Mouse (Mus musculus): Measurements from ENCODE around the gene Gmpr. TPM values are rescaled to one million over a fixed set of nuclear protein-coding genes. Genes with fewer than 3 reads are reported as not detected.
A peak's percentile ranks its signal among the peaks of the same experiment; 100 is the strongest.

The Gmpr gene
- 46.5 and 46.9 TPM in 2 replicates for polyA plus RNA-seq (2014; fragmentation: Nextera tagmentation; extraction: Ambion mirVana)

- Histone ChIP-seq H3K36me3 (ENCODE audit: control insufficient read depth, insufficient read depth, low read length) (no peaks in the 10 kb centered on the region), H3K27me3 (ENCODE audit: control insufficient read depth, insufficient read depth, low read length) (no peaks in the 10 kb centered on the region), H3K9ac (replicated peaks; ENCODE audit: low read depth, low read length) (peak within 1 kb of the TSS; percentile 58), H3K4me3 (ENCODE audit: low read depth, low read length) (peak within 1 kb of the TSS; percentile 49), H3K4me1 (ENCODE audit: control insufficient read depth, insufficient read depth, low read length) (peaks cover 12% of the 10 kb centered on the region; the same call in 1 of the 2 replicates), H3K27ac (ENCODE audit: low read depth, low read length) (peak within 1 kb of the TSS; percentile 60), H3K9me3 (ENCODE audit: control insufficient read depth, low read length) (no peaks in the 10 kb centered on the region), H3K4me2 (ENCODE audit: low read depth, low read length) (peak within 1 kb of the TSS; percentile 88)
- ATAC-seq (ENCODE audit: low read depth), result peak; percentile 82
- WGBS, result under 1% methylated on average over 42 of the region's 63 CpGs
Measured at GRCm38 (mm10) chr13:45507274-45508229, at the start of gene Gmpr. TSS of gene Gmpr (plus strand) at chr13:45507444.

- Histone ChIP-seq H3K27ac (ENCODE audit: low read depth, low read length) (no peak overlapping the region), H3K4me2 (ENCODE audit: low read depth, low read length) (no peak overlapping the region), H3K27me3 (ENCODE audit: control insufficient read depth, insufficient read depth, low read length) (no peaks in the 10 kb centered on the region), H3K4me3 (ENCODE audit: low read depth, low read length) (no peak overlapping the region), H3K9me3 (ENCODE audit: control insufficient read depth, low read length) (no peaks in the 10 kb centered on the region), H3K36me3 (ENCODE audit: control insufficient read depth, insufficient read depth, low read length) (no peaks in the 10 kb centered on the region), H3K9ac (replicated peaks; ENCODE audit: low read depth, low read length) (no peak overlapping the region), H3K4me1 (ENCODE audit: control insufficient read depth, insufficient read depth, low read length) (peaks cover 15% of the 10 kb centered on the region)
- WGBS, result 63% methylated on average over 7 of the region's 7 CpGs
- ATAC-seq (ENCODE audit: low read depth), result no peak
Measured at GRCm38 (mm10) chr13:45457459-45457858, 49.8 kb upstream of the Gmpr start.

- H3K36me3 ChIP-seq (ENCODE audit: control insufficient read depth, insufficient read depth, low read length), result no peaks in the 10 kb centered on the region
- H3K4me1 ChIP-seq (ENCODE audit: control insufficient read depth, insufficient read depth, low read length), result peaks cover 8% of the 10 kb centered on the region
- H3K9me3 ChIP-seq (ENCODE audit: control insufficient read depth, low read length), result no peaks in the 10 kb centered on the region
- WGBS, result 86% methylated on average over 3 of the region's 3 CpGs
- no peak overlapping the region for H3K4me3 ChIP-seq (ENCODE audit: low read depth, low read length)
- H3K27ac ChIP-seq (ENCODE audit: low read depth, low read length), result no peak overlapping the region
- ATAC-seq (ENCODE audit: low read depth), result no peak
- H3K9ac ChIP-seq (replicated peaks; ENCODE audit: low read depth, low read length), result no peak overlapping the region
- no peak overlapping the region for H3K4me2 ChIP-seq (ENCODE audit: low read depth, low read length)
- no peaks in the 10 kb centered on the region for H3K27me3 ChIP-seq (ENCODE audit: control insufficient read depth, insufficient read depth, low read length)
Measured at GRCm38 (mm10) chr13:45460177-45460576, 47.1 kb upstream of the Gmpr start.

- no peak overlapping the region for H3K4me3 ChIP-seq (ENCODE audit: low read depth, low read length)
- H3K4me2 ChIP-seq (ENCODE audit: low read depth, low read length), result no peak overlapping the region
- no peaks in the 10 kb centered on the region for H3K27me3 ChIP-seq (ENCODE audit: control insufficient read depth, insufficient read depth, low read length)
- ATAC-seq (ENCODE audit: low read depth), result no peak
- no peaks in the 10 kb centered on the region for H3K9me3 ChIP-seq (ENCODE audit: control insufficient read depth, low read length)
- 79% methylated on average over 14 of the region's 14 CpGs for WGBS
- no peak overlapping the region for H3K27ac ChIP-seq (ENCODE audit: low read depth, low read length)
- no peak overlapping the region for H3K9ac ChIP-seq (replicated peaks; ENCODE audit: low read depth, low read length)
- no peaks in the 10 kb centered on the region for H3K4me1 ChIP-seq (ENCODE audit: control insufficient read depth, insufficient read depth, low read length)
- H3K36me3 ChIP-seq (ENCODE audit: control insufficient read depth, insufficient read depth, low read length), result no peaks in the 10 kb centered on the region
Measured at GRCm38 (mm10) chr13:45461370-45461958, 45.8 kb upstream of the Gmpr start.

- Histone ChIP-seq H3K27me3 (ENCODE audit: control insufficient read depth, insufficient read depth, low read length) (no peaks in the 10 kb centered on the region), H3K9me3 (ENCODE audit: control insufficient read depth, low read length) (no peaks in the 10 kb centered on the region), H3K36me3 (ENCODE audit: control insufficient read depth, insufficient read depth, low read length) (no peaks in the 10 kb centered on the region), H3K4me1 (ENCODE audit: control insufficient read depth, insufficient read depth, low read length) (peaks cover 11% of the 10 kb centered on the region; the same call in 1 of the 2 replicates), H3K4me2 (ENCODE audit: low read depth, low read length) (no peak overlapping the region), H3K27ac (ENCODE audit: low read depth, low read length) (no peak overlapping the region), H3K9ac (replicated peaks; ENCODE audit: low read depth, low read length) (no peak overlapping the region), H3K4me3 (ENCODE audit: low read depth, low read length) (no peak overlapping the region)
- 0 out of 2 replicates have a peak, but pooled peaks have one; percentile 41 for ATAC-seq (ENCODE audit: low read depth)
- 68% methylated on average over 10 of the region's 10 CpGs for WGBS
Measured at GRCm38 (mm10) chr13:45465616-45466015, 41.6 kb upstream of the Gmpr start.

GRCm38 (mm10) chr13:45466031-45466519, 41.2 kb upstream of the Gmpr start:
- H3K27me3 ChIP-seq (ENCODE audit: control insufficient read depth, insufficient read depth, low read length), result no peaks in the 10 kb centered on the region
- no peak overlapping the region for H3K4me3 ChIP-seq (ENCODE audit: low read depth, low read length)
- H3K9ac ChIP-seq (replicated peaks; ENCODE audit: low read depth, low read length), result no peak overlapping the region
- peaks cover 11% of the 10 kb centered on the region; the same call in 1 of the 2 replicates for H3K4me1 ChIP-seq (ENCODE audit: control insufficient read depth, insufficient read depth, low read length)
- no peaks in the 10 kb centered on the region for H3K9me3 ChIP-seq (ENCODE audit: control insufficient read depth, low read length)
- no peaks in the 10 kb centered on the region for H3K36me3 ChIP-seq (ENCODE audit: control insufficient read depth, insufficient read depth, low read length)
- peak; percentile 63 for ATAC-seq (ENCODE audit: low read depth)
- H3K27ac ChIP-seq (ENCODE audit: low read depth, low read length), result no peak overlapping the region
- WGBS, result 48% methylated on average over 10 of the region's 10 CpGs
- no peak overlapping the region for H3K4me2 ChIP-seq (ENCODE audit: low read depth, low read length)

- H3K9me3 ChIP-seq (ENCODE audit: control insufficient read depth, low read length), result no peaks in the 10 kb centered on the region
- no peak overlapping the region for H3K4me3 ChIP-seq (ENCODE audit: low read depth, low read length)
- no peak overlapping the region for H3K27ac ChIP-seq (ENCODE audit: low read depth, low read length)
- H3K4me1 ChIP-seq (ENCODE audit: control insufficient read depth, insufficient read depth, low read length), result peaks cover 11% of the 10 kb centered on the region; the same call in 1 of the 2 replicates
- no peaks in the 10 kb centered on the region for H3K36me3 ChIP-seq (ENCODE audit: control insufficient read depth, insufficient read depth, low read length)
- H3K27me3 ChIP-seq (ENCODE audit: control insufficient read depth, insufficient read depth, low read length), result peaks cover 8% of the 10 kb centered on the region; the same call in 1 of the 2 replicates
- ATAC-seq (ENCODE audit: low read depth), result no peak
- WGBS, result 77% methylated on average over 5 of the region's 5 CpGs
- H3K4me2 ChIP-seq (ENCODE audit: low read depth, low read length), result no peak overlapping the region
- H3K9ac ChIP-seq (replicated peaks; ENCODE audit: low read depth, low read length), result no peak overlapping the region
Measured at GRCm38 (mm10) chr13:45468751-45469150, 38.5 kb upstream of the Gmpr start.

- no peak overlapping the region for H3K27ac ChIP-seq (ENCODE audit: low read depth, low read length)
- peak; percentile 58; the same call in 1 of the 2 replicates for ATAC-seq (ENCODE audit: low read depth)
- no peak overlapping the region for H3K4me3 ChIP-seq (ENCODE audit: low read depth, low read length)
- no peak overlapping the region for H3K9ac ChIP-seq (replicated peaks; ENCODE audit: low read depth, low read length)
- peaks cover 8% of the 10 kb centered on the region; the same call in 1 of the 2 replicates for H3K27me3 ChIP-seq (ENCODE audit: control insufficient read depth, insufficient read depth, low read length)
- 13% methylated on average over 19 of the region's 19 CpGs for WGBS
- no peaks in the 10 kb centered on the region for H3K9me3 ChIP-seq (ENCODE audit: control insufficient read depth, low read length)
- no peaks in the 10 kb centered on the region for H3K36me3 ChIP-seq (ENCODE audit: control insufficient read depth, insufficient read depth, low read length)
- H3K4me2 ChIP-seq (ENCODE audit: low read depth, low read length), result peak overlapping the region; percentile 11; the same call in 1 of the 2 replicates
- H3K4me1 ChIP-seq (ENCODE audit: control insufficient read depth, insufficient read depth, low read length), result peaks cover 11% of the 10 kb centered on the region; the same call in 1 of the 2 replicates
Measured at GRCm38 (mm10) chr13:45469481-45470301, 37.6 kb upstream of the Gmpr start.

Data from neural tube, embryonic 14.5 days (tissue).